Mouse (Mus musculus) Patski (cell line): ENCODE data around the gene Cd19. TPM values are rescaled to one million over a fixed set of nuclear protein-coding genes. Genes with fewer than 3 reads are reported as not detected.

ENCODE experiments used
- ATAC-seq: fragments of 100-300 bp; one replicate; pipeline ENCODE4 v1.8.0; 2021
- CTCF ChIA-PET: fragments of 350-600 bp; sonication (Branson Sonifier 250); formaldehyde crosslinking; loops from one replicate; lab custom pipeline; 2022; ENCODE audit warnings: inconsistent platforms; lab: Charles Lee
- POLR2A ChIA-PET: fragments of 350-600 bp; sonication (Branson Sonifier 250); formaldehyde crosslinking; loops from one replicate; lab custom pipeline; 2022; ENCODE audit warnings: antibody characterized with exemption, inconsistent platforms; lab: Charles Lee
- DNase-seq: peaks from one replicate; pipeline ENCODE4 v3.0.0-alpha.2; 2011; ENCODE audit warnings: low read depth, low spot score
- H3K27me3 ChIP-seq: fragments of 371-371 bp; one replicate; pipeline ENCODE4 v1.5.1; 2021
- CTCF ChIP-seq: fragments of 100-300 bp; IDR thresholded peaks from one replicate; pipeline ENCODE4 v1.5.1; 2021
- in situ Hi-C: fragments of 300-500 bp; cut with MboI; formaldehyde crosslinking; loops from 3 replicates; pipeline ENCODE4 v1.11.1; 2018; ENCODE audit warnings: low pct_unique_long_range_greater_than_20kb, mixed read lengths
- polyA plus RNA-seq: library from polyadenylated mRNA; unstranded; gene quantifications from one replicate; pipeline ENCODE4 v1.2.3, GENCODE M21; 2021

Gene Cd19
- polyA plus RNA-seq, 1 experiment from 2014 or later, result not detected

DNA sequence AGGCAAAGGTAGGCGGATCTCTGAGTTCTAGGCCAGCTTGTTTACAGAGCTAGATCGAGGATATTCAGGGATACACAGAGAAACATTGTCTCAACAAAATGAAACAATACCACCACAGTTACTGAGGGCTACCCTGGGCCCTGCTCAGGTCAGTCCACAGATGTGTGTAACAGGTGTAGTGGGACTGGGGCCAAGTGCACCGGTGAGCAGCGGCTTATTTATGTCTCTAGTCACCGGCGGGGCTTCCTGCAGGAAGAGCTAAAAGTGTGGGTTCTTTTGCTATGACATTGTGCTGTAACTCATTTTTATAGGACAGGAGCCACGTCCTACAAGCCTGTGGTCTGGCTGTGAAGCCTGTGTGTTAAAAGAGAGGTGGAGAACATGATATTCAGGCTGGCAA lies 39.2 kb upstream of the Cd19 start:
- no peak for ATAC-seq
- in situ Hi-C loops, result no loop called here
- ChIA-PET CTCF (interaction anchor here (1.5 kb wide), 1 partner anchor 28 kb away, joined by 3 read pairs; no protein-coding TSS in a partner anchor), POLR2A (no interaction called here)
- TF ChIP-seq CTCF, result no peak
- no peak for DNase-seq
- H3K27me3 ChIP-seq, result no peaks in the 10 kb centered on the region

DNA sequence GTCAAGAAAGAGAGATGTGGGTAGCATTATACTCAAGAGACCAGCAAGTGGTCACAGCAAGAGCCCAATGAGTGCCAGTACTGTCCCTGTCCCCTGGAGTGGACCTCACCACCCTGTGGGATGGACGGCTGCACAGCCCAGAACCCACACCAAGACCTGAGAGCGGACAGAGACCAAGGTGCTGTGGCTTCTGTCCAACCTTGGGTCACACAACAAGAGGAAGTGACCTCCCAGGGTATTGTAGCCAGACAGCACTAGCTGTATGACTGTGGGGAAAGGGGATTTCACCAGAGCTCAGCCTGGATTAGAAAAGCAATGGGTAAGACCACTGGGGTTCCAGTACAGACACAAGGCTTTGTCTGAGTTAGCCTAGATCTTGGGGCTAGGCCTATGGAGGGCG lies 37.6 kb upstream of the Cd19 start:
- in situ Hi-C loops, result no loop called here
- TF ChIP-seq CTCF, result no peak
- DNase-seq (no peak), ATAC-seq (no peak)
- no peaks in the 10 kb centered on the region for H3K27me3 ChIP-seq
- ChIA-PET CTCF (no interaction called here), POLR2A (no interaction called here)

DNA sequence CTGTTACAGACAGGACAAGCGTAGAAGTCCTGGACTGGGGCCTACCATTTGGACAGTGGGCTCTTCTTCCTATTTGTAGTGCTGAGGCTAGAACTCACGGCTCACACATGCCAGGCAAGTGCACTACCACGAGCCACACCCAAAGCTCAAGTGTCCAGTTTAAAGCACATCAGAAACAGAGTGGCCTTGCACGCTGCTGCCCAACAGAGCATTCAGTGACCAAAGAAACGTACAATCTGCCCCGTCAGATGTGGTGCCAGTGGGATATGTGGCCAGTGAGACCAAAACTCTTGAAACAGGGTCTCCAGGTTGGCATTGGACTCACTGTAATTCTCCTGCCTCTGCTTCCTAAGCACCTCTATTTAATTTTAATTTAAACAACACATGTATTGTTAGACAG lies 36.0 kb upstream of the Cd19 start:
- ATAC-seq, result no peak
- TF ChIP-seq CTCF, result no peak
- no peaks in the 10 kb centered on the region for H3K27me3 ChIP-seq
- ChIA-PET POLR2A (no interaction called here), CTCF (no interaction called here)
- in situ Hi-C loops, result no loop called here
- DNase-seq, result no peak

- in situ Hi-C loops, result no loop called here
- ChIA-PET POLR2A (no interaction called here), CTCF (interaction anchor here (1.0 kb wide), 1 partner anchor 13 kb away, joined by 4 read pairs; no protein-coding TSS in a partner anchor)
- no peaks in the 10 kb centered on the region for H3K27me3 ChIP-seq
- TF ChIP-seq CTCF, result no peak
- no peak for ATAC-seq
- DNase-seq, result no peak
Measured at GRCm38 (mm10) chr7:126449991-126450390, 35.3 kb upstream of the Cd19 start.

DNA sequence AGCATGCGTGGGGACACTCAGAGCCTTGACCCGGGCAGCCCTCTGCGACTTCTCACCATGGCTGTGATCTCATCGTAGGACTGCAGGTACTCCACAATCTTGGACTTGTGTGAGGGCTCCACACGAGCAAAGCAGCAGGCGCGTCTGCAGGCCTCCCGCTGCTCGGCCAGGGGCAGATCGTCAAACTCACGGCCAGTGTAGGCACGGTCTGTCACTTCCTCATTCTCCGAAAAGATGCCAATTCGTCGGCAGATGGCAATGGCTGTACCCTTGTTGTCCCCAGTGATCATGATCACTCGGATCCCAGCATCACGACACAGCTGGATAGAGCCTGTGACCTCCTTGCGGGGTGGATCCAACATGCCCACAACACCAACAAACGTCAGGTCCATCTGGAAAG lies 33.8 kb upstream of the Cd19 start:
- ChIA-PET POLR2A (no interaction called here), CTCF (no interaction called here)
- in situ Hi-C loops, result no loop called here
- TF ChIP-seq CTCF, result no peak
- DNase-seq, result no peak
- no peaks in the 10 kb centered on the region for H3K27me3 ChIP-seq
- no peak for ATAC-seq

- POLR2A ChIA-PET, result no interaction called here
- ATAC-seq, result no peak
- no peaks in the 10 kb centered on the region for H3K27me3 ChIP-seq
- CTCF ChIA-PET, result interaction anchor here (1.3 kb wide), 1 partner anchor 10 kb away, joined by 3 read pairs; no protein-coding TSS in a partner anchor
- in situ Hi-C loops, result no loop called here
- DNase-seq, result no peak
- TF ChIP-seq CTCF, result no peak
Measured at GRCm38 (mm10) chr7:126446217-126446616, 31.5 kb upstream of the Cd19 start.

DNA sequence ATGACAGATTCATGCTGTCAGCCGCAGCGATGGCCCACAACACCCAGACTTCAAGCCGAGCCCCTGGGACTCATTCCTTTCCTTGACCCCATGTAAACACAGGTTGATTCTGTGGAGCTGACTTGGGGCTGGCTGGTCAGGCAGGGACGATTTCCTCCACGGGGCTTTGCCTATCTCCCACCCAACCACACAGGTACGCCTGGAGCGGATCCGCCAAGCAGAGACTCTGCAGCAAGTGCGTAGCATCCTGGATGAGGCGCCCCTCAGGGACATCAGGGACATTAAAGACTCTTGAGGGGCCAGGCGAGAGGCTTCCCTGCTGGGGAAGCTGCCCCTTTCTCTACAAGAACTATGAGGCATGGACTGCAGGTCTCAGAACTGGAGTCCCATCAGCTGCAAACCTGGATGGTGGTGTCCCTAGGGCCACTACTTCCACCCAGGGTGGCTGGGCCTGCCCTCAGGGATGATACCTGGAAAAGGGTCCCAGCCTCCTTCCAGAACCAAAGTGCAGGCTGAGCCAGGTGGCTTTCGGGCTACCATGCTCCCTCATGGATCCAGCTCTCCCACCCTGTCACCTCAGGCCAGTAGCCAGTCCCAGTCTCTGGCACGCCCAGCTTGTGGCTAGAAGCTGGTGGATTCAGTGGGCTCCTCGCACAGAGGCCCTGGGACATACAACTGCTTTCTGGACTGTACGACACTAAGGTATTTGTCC lies 30.6 kb upstream of the Cd19 start:
- no peak for ATAC-seq
- no peak for DNase-seq
- ChIA-PET POLR2A (no interaction called here), CTCF (interaction anchor here (1.1 to 1.3 kb wide), 2 partner anchors 9 to 13 kb away, joined by 3 read pairs; no protein-coding TSS in a partner anchor)
- TF ChIP-seq CTCF, result no peak
- in situ Hi-C loops, result no loop called here
- no peaks in the 10 kb centered on the region for H3K27me3 ChIP-seq

DNA sequence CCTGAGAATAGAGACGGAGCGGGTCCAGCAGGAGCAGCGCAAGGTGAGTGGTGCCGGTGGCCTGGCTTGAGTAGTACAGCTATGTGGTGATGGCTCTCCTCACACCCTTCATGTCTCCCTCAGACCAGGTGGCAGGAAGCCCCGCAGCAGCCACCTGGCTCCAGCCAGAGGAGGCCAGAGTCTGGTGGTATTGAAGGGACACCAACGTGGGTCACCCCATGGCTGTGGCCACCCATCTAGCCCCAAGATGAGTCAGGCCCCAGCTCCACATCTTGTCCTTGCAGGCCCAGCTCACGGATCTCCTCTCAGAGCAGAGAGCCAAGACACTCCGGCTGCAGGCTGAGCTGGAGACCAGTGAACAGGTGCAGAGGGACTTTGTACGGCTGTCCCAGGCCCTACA lies 29.8 kb upstream of the Cd19 start:
- no peak for TF ChIP-seq CTCF
- DNase-seq, result no peak
- H3K27me3 ChIP-seq, result no peaks in the 10 kb centered on the region
- in situ Hi-C loops, result no loop called here
- ATAC-seq, result no peak
- ChIA-PET POLR2A (interaction anchor here (0.5 kb wide), 1 partner anchor 286 kb away, joined by 5 read pairs; no protein-coding TSS in a partner anchor), CTCF (interaction anchor here (1.1 kb wide), 1 partner anchor 12 kb away, joined by 3 read pairs; no protein-coding TSS in a partner anchor)

GRCm38 (mm10) chr7:126443997-126444396 lies 29.3 kb upstream of the Cd19 start:
- POLR2A ChIA-PET, result interaction anchor here (0.5 kb wide), 1 partner anchor 286 kb away, joined by 5 read pairs; no protein-coding TSS in a partner anchor
- in situ Hi-C loops, result no loop called here
- no peak for TF ChIP-seq CTCF
- H3K27me3 ChIP-seq, result no peaks in the 10 kb centered on the region
- ATAC-seq, result no peak
- CTCF ChIA-PET, result no interaction called here
- no peak for DNase-seq

DNA sequence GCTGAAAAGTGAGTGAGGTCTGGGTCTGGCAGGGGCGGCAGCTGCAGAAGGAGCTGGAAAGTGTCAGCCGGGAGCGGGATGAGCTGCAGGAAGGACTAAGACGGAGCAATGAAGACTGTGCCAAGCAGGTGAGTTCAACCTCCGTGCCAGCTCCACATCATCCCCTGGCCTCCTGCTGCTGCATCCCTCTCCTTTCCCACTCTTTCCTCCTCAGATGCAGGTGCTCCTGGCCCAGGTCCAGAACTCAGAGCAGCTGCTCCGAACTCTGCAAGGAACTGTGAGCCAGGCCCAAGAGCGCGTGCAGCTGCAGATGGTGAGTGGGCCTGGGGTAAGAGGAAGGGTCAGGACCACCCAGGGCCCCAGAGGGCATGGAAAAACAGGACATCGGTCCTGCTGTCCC lies 25.4 kb upstream of the Cd19 start:
- H3K27me3 ChIP-seq, result no peaks in the 10 kb centered on the region
- ChIA-PET CTCF (interaction anchor here (0.5 kb wide), 1 partner anchor 10 kb away, joined by 3 read pairs; no protein-coding TSS in a partner anchor), POLR2A (no interaction called here)
- DNase-seq (no peak), ATAC-seq (no peak)
- no peak for TF ChIP-seq CTCF
- in situ Hi-C loops, result no loop called here

DNA sequence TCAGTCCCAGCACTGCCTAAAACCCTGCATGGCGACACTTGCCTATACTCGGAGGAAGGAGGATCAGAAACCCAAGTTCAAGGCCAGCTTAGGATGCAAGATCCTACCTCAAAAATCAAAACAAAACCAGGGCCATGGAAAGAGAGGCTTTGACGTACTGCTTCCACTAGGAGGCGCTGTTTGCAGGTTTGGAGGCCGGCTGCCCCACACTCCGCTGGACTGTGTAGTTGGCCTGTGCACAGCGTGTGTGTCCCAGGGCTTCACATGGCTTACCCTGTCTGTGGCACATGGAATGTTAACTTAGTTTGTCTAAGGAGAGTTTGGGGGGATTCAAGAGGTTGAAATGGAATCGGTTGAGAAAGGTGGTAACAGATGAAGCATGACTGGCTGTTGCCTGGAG lies 22.2 kb upstream of the Cd19 start:
- no peak for ATAC-seq
- TF ChIP-seq CTCF, result no peak

More for the DNA sequence above, 22.2 kb upstream of the Cd19 start:
- ChIA-PET POLR2A (interaction anchor here (0.5 kb wide), 1 partner anchor 39 kb away, joined by 5 read pairs; no protein-coding TSS in a partner anchor), CTCF (interaction anchor here (0.6 to 2.5 kb wide), 7 partner anchors 9 to 83 kb away, joined by 3 to 8 read pairs (median 4); partner anchors contain the start of gene Sh2b1)
- H3K27me3 ChIP-seq, result no peaks in the 10 kb centered on the region
- no peak for DNase-seq
- in situ Hi-C loops, result no loop called here
